Mouse (Mus musculus) layer of hippocampus, postnatal 14 days (tissue): Measurements from ENCODE around the gene Slc10a3. TPM values are rescaled to one million over a fixed set of nuclear protein-coding genes. Genes with fewer than 3 reads are reported as not detected.

Source experiments
- total RNA-seq, 2 experiments: library from RNA; stranded (reverse); gene quantifications; 2 replicates each; pipeline ENCODE4 v1.2.3; 2021

Gene Slc10a3
- total RNA-seq, 2 experiments from 2014 or later = 1.8 to 2.0 TPM

Other genes starting within 250 kb of the Slc10a3 start
- gene Opn1mw, start 245.9 kb downstream of the Slc10a3 start, total RNA-seq = not detected
- gene Mecp2, start 238.0 kb downstream of the Slc10a3 start, total RNA-seq = 10 to 100 TPM; 75.0 to 77.6 TPM
- not detected for gene Tex28, start 205.5 kb downstream of the Slc10a3 start, total RNA-seq
- not detected for gene Tktl1, start 196.1 kb downstream of the Slc10a3 start, total RNA-seq
- gene Flna, start 123.5 kb downstream of the Slc10a3 start, total RNA-seq = 100 to 1,000 TPM; 133 to 154 TPM
- gene Emd, start 118.7 kb downstream of the Slc10a3 start, total RNA-seq = 10 to 100 TPM; 37.9 to 39.3 TPM
- 100 to 1,000 TPM; 156 to 173 TPM for gene Rpl10, start 102.5 kb downstream of the Slc10a3 start, total RNA-seq
- gene Taz, start 91.4 kb downstream of the Slc10a3 start, total RNA-seq = 10 to 100 TPM; 47.9 to 67.4 TPM
- gene Dnase1l1, start 91.0 kb downstream of the Slc10a3 start, total RNA-seq = 1 to 10 TPM; 2.0 to 2.2 TPM
- gene Atp6ap1, start 76.3 kb downstream of the Slc10a3 start, total RNA-seq = 100 to 1,000 TPM; 302 to 318 TPM
- gene Gdi1, start 68.4 kb downstream of the Slc10a3 start, total RNA-seq = 100 to 1,000 TPM; 656 to 707 TPM
- 10 to 100 TPM; 36.5 to 44.4 TPM for gene Fam50a, start 60.3 kb downstream of the Slc10a3 start, total RNA-seq
- 10 to 100 TPM; 41.8 to 42.3 TPM for gene Plxna3, start 44.3 kb downstream of the Slc10a3 start, total RNA-seq
- gene Lage3, start 19.7 kb downstream of the Slc10a3 start, total RNA-seq = 10 to 100 TPM; 32.6 to 35.7 TPM
- gene Ubl4a, start 131 bp downstream of the Slc10a3 start, total RNA-seq = 10 to 100 TPM; 57.5 to 59.6 TPM
- 10 to 100 TPM; 16.9 to 23.5 TPM for gene Fam3a, start 19.9 kb upstream of the Slc10a3 start, total RNA-seq
- 10 to 100 TPM; 45.3 to 47.5 TPM for gene Ikbkg, start 19.9 kb upstream of the Slc10a3 start, total RNA-seq
- 10 to 100 TPM; 28.4 to 30.5 TPM for gene G6pdx, start 55.8 kb upstream of the Slc10a3 start, total RNA-seq
- gene Gm6880, start 108.0 kb upstream of the Slc10a3 start, total RNA-seq = not detected
- gene Olfr1326-ps1, start 201.5 kb upstream of the Slc10a3 start, total RNA-seq = not detected
- gene Olfr1325, start 219.3 kb upstream of the Slc10a3 start, total RNA-seq = not detected